Mouse (Mus musculus): ENCODE measurements around the gene Atp2a2. TPM values are rescaled to one million over a fixed set of nuclear protein-coding genes. Genes with fewer than 3 reads are reported as not detected.

The Atp2a2 gene
- polyA plus RNA-seq, 3 experiments from 2014 or later, result 12.5 to 16.2 (median 13.1) TPM

Other genes starting within 250 kb of the Atp2a2 start
- gene Tctn1, start 237.8 kb downstream of the Atp2a2 start, polyA plus RNA-seq (2017; shearing (Covaris generic)), result 1 to 10 TPM in 1 of 3 experiments, under 1 TPM in 2; 0.68 to 1.7 (median 0.90) TPM
- 10 to 100 TPM in 2 of 3 experiments, 1 to 10 TPM in 1; 9.6 to 21.6 (median 20.9) TPM for gene Pptc7, start 217.9 kb downstream of the Atp2a2 start, polyA plus RNA-seq (2017; shearing (Covaris generic))
- 10 to 100 TPM in 2 of 3 experiments, 1 to 10 TPM in 1; 6.1 to 16.8 (median 13.9) TPM for gene Rad9b, start 148.0 kb downstream of the Atp2a2 start, polyA plus RNA-seq (2017; shearing (Covaris generic))
- gene Vps29, start 147.9 kb downstream of the Atp2a2 start, polyA plus RNA-seq (2017; shearing (Covaris generic)), result 100 to 1,000 TPM; 206 to 295 (median 210) TPM
- 10 to 100 TPM; 42.4 to 69.7 (median 60.2) TPM for gene Gpn3, start 130.3 kb downstream of the Atp2a2 start, polyA plus RNA-seq (2017; shearing (Covaris generic))
- 1 to 10 TPM; 7.3 to 9.4 (median 7.9) TPM for gene Fam216a, start 129.9 kb downstream of the Atp2a2 start, polyA plus RNA-seq (2017; shearing (Covaris generic))
- 100 to 1,000 TPM; 331 to 710 (median 523) TPM for gene Arpc3, start 110.3 kb downstream of the Atp2a2 start, polyA plus RNA-seq (2017; shearing (Covaris generic))
- gene Anapc7, start 80.5 kb downstream of the Atp2a2 start, polyA plus RNA-seq (2017; shearing (Covaris generic)), result 10 to 100 TPM; 12.5 to 18.2 (median 16.3) TPM
- gene Ift81, start 112.3 kb upstream of the Atp2a2 start, polyA plus RNA-seq (2017; shearing (Covaris generic)), result 1 to 10 TPM; 3.0 to 8.2 (median 6.3) TPM
- 100 to 1,000 TPM in 1 of 3 experiments, 10 to 100 TPM in 2; 53.2 to 109 (median 90.0) TPM for gene P2rx7, start 141.7 kb upstream of the Atp2a2 start, polyA plus RNA-seq (2017; shearing (Covaris generic))
- gene P2rx4, start 205.3 kb upstream of the Atp2a2 start, polyA plus RNA-seq (2017; shearing (Covaris generic)), result 10 to 100 TPM; 24.6 to 46.1 (median 34.3) TPM